Mouse (Mus musculus) megakaryocyte, embryonic 14.5 days (primary cell): ENCODE data around the gene Cpa2.

Experiments
- FLI1 ChIP-seq: IDR thresholded peaks from 2 replicates; pipeline ENCODE4 v1.6.1; 2012; ENCODE audit warnings: low read length, inconsistent platforms, mixed read lengths
- GATA1 ChIP-seq: IDR thresholded peaks from 3 replicates; pipeline ENCODE4 v1.6.1; 2012; ENCODE audit warnings: mixed read lengths, low read length, inconsistent platforms, borderline replicate concordance

- TF ChIP-seq GATA1 (no peak), FLI1 (no peak)
Observed at GRCm38 (mm10) chr6:30553381-30554010, 12.1 kb downstream of the Cpa2 start.
